Mouse (Mus musculus) kidney, postnatal 36 days (tissue): ENCODE data around the gene Arsg.
A peak's percentile ranks its signal among the peaks of the same experiment; 100 is the strongest.

Source experiments
- DNase-seq, 2 experiments: peaks; one replicate each; pipeline ENCODE4 v3.0.0; 2021 to 2022; ENCODE audit warnings: mixed read lengths in 2 of 2

Gene Arsg

DNA sequence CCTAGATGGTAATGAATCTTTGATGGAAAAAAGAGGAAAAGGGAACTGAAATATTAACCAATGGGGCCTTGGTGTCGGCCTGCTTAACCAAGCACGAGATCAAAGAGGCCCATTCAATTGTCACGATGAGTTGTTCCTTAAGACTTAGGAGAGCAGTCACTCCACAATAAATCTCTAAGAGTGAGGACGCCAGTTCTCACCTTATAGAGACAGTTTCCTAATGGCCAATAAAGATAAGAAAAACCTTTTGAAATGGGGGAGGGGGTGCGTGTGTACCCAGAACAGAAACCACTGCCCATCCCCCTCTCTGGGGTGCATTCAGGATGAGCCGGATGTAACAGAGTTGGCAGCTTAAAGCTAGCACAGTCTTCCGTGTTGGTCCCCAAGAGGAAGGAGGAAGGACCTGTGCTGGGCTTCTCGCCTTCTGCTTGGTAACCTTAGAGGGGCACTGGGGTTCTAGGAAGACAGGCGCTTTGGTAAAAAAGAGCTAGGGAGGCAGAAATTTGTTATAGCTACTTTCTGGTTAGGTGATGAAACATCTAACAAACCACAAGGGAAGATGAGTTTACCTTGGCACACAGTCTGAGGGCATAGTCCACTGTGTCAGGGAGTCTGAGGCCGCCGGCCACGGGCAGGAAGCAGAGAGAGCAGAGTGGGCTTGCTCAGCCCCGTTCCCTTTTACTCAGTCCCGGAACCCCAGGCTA lies 22.7 kb downstream of the Arsg start:
- peak; percentile 55 to 74 for DNase-seq

DNA sequence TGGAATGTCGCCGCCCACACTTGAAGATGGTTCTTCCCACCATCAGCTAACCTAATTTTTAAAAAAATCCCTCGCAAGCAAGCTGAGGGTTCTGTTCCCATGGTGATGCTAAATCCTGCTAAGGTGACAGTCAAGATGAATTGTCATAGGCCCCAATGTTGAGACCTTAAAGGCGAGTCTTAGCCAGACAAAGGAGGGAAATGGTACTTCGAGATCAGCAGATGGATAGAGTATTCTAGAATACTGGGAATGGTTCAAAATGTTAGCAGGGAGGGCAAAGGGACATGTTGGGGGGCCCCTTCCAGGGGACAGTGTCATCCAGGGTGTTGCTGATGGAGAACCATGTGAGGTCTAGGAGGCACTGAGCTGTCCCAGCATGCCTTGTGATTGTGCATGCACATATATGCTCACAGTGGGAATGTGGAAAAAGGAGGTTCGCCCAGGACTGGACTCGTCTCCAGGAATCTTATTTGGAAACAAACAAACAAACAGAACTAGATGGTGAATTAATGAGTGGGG lies 23.4 kb downstream of the Arsg start:
- DNase-seq: no peak

DNA sequence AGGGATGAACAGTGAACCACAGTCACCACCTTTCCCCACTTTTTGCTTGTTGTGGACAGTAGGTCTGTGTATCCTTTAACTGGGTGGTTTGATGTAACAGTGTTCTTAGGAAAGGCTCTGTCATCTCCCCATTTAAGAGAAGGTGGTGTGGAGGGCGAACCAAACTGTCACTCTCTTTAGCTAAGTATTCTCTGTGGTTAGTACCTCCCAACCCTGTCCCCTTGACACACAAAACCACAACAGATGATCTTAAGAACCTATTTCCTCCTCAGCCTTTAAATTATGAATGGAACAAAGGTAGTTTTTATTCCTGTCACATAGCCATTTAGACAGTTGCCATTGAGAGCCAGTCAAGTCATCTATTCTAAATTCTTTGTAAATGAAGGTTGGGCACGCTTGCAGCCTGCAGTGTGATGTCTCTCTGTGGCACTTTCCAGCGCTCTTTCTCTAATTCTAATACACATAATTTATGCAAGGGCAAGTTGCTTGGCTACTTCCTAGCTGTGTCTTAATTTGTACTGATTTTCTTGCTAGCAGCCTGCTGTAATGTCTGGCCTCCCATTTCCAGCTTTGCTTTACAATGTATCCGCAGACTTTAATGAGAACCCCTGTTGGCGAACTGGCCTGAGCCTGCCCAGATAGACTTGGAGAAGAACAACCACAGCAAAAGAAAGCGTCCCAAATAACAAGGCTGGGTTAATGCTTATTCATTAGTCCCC lies 24.0 kb downstream of the Arsg start:
- no peak for DNase-seq

DNA sequence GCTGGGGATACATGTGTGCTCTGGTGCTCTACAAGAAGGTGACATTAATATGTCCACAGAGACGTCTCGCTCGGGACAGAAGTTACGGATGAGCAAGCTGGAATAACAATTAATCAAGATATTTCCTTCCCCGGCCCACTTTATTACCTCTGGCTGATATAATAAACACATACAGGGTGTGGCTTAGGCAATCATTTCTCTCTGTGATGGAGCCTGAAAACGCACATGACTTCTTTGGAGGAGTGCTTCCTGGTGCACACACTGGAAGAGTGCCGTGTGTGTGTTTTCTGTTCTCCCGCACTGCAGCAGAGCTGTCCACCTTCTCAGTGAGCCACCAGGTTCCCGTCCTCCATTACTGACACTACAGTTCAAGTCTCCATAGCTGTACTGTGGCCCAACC lies 24.8 kb downstream of the Arsg start:
- DNase-seq: no peak

DNA sequence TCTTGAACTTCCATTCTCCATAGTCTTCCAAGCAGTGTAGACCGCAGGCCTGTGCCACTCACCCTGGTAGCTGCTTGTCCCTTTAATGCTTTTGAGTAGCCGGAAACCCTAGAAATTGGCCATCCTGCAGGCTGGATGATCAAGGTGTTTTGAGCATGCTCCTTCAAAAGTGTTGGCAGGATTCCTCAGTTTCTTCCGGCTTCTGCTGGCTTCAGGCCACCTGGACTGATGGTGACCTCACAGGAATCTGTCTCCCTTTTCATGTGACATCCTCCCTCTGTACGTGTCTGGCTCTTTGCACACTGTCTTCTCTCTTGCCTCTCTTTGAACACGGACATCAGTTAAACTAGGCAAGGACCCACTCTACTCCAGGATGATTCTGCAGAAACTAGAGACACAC lies 27.0 kb downstream of the Arsg start:
- DNase-seq: peak; percentile 75 to 78

DNA sequence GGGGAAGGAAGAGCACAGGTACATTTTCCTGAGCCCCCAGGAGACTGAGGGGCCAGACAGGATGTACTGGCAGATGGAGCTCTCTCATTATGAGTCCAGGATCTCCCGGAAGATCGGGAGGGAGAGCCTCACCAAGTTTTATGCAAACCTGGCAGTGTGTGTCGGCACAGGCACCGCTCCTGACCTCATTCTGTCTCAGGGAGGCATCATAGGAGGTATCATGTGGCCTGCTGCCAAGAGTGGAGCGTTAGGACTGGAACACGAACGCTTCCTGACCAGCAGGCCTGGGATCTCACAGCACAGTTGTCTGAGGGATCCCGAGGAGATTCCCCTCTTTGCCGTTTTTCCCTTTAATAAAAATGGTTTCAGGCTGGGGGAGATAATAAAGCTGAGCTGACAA lies 31.8 kb downstream of the Arsg start:
- DNase-seq: peak; percentile 71 to 85

DNA sequence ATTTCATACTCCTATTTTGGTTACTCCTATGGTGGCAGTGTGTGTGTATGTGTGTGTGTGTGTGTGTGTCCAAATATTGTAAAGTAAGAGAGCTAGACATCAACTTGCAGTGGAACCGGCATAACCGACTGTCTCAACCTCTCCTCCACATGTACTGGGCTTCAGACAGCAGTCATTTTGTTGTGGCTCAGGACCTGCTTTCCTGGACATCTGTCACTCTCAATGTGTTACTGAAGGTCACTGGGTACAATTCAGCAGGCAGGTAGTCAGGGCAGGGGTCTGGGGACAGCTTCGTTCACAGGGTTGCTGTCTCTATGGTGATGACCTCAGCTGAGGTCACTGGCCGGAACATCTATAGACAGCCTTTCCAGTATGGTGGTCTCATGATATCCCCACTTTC lies 32.6 kb downstream of the Arsg start:
- no peak for DNase-seq

DNA sequence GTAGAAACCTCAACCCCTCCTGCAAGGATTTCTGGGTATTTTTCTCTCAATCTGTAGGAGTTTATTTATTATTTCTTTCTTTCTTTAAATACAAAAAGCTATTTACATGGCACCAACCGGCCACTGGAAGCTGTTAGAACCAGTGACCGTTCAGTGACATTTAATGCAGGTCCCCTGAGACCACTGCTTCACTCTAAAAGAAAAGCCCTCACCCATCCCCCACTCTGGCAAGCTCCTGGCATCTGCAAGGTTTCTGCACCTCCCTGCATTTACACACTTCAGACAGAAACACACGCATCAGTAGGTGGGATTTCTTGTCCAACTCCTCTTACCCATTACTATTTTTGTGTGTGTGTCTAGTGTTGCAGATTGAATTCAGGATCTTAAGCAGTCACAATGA lies 33.9 kb downstream of the Arsg start:
- DNase-seq: no peak

DNA sequence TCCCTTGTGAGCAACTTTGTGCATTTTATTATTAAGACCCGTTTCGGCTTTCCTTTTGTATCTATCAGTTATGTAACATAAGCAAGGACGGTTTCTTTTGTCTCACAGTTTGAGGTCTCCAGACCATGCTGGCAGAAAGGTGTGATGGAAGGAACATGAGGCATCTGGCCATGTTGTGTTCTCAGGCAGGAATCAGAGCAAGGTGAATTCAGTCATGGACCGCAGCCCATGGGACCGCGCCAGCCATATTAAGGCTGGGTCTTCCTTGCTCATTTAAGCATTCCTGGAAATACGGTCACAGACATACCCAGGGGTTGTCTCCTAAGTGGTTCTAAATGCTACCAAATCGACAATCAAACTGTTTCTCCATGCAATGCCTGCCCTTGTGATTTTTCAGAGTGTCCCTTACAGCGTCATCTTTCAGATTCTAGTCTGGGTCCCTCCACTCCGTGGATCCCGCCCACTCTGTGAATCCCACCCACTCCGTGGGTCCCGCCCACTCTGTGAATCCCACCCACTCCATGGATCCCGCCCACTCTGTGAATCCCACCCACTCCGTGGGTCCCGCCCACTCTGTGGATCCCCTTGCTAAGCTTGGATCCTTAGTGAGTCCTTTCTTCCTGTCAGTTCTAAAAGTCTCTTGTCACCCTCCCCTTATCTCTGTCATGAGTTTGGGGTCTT lies 40.0 kb downstream of the Arsg start:
- DNase-seq: no peak

DNA sequence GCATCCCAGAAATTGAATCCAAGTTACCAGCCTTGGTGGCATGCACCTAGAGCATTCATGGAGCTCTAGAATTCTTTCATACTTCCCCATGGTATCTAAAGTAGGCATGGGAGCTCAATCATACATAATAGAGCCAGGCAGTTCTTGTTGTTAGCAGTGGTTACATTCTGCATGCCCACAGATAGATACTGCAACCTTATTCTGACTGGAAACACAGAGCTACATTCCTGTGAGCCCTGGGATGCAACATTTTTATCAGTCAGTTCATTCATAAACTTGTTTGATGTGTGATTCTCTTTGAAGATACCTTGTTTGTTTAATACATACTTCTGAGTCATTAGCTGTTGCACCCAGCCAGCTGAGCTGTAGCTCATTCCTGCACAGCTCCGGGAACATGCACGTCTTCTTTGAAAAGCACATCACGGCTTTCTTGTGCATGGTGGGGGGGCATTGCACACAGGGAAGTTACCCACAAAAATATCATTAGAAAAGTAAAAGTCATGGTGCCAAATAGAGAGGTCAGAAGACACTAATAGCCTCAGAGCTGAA lies 41.0 kb downstream of the Arsg start:
- DNase-seq: no peak

DNA sequence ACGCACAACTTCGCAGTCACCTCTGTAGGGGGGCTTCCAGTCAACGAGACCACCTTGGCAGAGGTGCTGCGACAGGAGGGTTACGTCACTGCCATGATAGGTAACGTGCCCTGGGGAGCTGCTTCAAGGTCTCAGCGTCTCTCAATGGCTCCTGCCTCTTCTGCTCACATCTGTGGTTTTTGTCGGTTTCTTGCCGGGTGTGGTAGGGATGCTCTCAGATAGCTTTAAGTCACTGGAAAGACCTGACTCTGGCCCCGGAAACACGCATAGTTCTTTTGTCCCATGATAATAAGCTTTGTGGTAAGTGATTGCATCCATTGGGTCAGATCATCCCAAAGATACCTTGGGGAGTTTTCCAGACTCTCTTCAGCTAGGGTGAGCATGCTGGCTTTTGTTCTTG lies 44.2 kb downstream of the Arsg start:
- DNase-seq: no peak

DNA sequence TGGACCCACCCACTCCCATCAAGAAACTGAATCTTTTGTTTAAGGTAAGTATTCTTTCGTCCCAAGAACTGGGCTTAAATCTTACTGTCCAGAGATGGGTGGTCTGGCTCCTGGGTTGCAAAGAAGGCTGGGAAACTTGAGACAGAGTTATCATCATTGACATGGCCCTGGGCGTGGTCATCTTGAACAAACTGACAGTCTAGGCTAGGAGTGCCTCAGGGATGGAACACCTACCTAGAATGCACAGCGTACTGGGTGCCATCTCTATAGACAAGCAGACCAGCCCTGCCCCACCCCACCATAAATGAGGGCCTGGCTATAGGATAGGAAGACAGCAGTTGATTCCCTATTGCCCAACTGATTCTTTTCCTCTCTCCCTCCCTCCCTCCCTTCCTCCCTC lies 44.6 kb downstream of the Arsg start:
- DNase-seq: no peak

DNA sequence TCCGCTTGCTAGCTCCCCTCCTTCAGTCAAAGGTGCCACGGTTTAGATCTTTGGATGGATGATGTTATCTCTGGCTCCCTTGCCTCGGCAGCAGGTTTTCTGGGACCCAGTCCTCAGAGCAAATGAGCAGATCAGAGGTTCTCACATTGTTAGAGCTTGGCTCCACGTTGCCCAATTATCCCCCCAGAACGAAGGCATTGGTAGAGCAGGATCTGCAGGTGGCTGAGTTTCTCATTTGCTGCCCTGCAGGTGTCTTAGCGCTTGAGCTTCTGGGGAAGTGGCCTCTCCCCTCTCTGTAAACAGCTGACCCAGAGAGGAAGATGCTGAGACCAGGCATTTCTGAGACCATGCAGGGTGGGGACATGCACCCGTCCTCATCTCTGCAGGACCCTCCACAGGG lies 47.8 kb downstream of the Arsg start:
- no peak for DNase-seq

DNA sequence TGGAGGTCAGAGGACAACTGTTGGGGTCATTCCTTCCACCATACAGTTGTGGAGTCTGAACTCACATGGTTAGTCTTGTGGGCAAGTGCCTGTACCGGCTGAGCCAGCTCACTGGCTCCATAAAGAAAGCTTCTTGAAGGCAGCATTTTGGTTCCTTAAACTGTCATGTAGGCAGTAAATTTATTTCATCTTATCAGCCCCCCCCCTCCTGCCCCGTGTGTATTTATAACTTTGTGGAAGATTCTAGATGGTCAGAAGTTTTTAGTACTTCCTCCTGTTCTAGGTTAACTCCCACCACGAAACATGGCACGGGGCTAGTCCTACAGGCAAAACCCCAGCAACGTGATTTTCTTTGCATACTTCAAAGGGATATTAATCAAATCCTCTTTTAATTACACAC lies 51.7 kb downstream of the Arsg start:
- no peak for DNase-seq

DNA sequence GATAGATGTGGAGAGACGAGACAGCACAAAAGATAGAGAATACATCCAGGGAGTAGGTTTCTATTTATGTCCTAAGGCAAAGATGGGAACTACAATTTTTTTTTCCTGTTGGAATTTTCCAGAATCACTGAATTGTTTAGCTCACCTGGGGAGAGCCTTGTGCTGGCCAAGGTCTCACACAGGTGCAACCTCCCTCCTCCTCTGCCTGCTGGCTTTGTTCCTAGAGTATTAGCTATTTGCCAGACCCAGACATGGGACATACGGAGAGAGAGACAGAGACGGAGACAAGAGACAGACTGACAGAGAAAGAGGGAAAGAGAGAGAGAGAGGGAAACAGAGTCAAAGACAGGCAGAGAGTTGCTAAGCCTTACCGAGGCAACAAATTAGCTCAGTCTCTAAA lies 52.4 kb downstream of the Arsg start:
- DNase-seq: no peak

DNA sequence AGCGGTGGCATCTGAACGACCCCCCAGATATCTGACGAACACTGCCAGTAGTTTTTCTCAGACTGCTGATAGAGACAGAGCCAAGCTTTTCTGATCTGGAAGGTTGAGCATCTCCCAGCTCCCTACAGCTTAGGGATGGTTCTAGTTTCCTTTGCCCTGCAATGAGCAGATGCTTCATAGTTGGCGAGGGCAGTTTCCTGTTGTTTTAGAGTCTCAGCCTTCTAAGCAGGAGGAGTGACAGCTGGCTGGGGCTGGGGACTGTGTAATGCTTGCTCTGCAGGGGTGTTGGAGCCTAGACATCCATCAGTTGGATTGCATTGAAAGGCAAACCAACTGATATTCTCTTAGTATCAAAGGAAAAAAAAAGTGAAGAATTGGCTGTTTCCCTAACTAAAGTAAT lies 56.9 kb downstream of the Arsg start:
- no peak for DNase-seq

DNA sequence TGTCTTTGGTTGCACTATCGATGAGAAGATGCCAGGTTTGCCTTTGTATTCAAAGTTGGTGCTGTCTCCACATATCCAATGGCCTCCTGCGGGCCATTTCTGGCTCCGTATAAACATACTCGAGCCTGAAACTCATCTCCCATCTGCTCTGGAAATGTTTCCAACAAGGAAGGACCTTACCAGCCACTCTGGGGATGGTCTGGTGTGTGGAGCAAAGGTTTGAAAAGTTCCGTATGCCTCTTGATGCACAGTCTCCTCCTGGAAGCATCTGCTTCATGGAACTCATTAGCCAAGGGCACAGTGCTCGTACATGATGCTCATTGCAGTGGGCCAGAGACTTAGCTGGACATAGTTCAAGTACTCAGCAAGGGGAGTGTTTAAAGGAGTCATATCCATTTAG lies 62.8 kb downstream of the Arsg start:
- no peak for DNase-seq

DNA sequence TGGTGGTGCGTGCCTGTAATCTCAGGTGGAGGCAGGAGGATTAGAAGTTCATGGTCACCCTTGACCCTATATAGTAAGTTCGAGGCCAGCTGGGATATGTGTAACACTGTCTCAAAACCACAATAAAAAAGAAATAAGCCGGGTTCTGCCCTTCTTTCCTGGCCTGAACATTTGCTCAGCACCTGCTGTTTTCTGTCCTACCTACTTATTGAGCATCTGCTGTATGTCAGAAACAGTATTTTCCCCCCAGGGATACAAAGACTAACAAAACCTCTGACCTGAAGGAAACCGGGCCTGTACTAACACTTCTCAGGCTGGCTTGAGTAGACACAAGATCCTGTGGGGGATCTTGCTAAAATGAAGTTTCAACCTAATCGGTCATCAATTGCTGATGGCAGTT lies 63.8 kb downstream of the Arsg start:
- no peak for DNase-seq

DNA sequence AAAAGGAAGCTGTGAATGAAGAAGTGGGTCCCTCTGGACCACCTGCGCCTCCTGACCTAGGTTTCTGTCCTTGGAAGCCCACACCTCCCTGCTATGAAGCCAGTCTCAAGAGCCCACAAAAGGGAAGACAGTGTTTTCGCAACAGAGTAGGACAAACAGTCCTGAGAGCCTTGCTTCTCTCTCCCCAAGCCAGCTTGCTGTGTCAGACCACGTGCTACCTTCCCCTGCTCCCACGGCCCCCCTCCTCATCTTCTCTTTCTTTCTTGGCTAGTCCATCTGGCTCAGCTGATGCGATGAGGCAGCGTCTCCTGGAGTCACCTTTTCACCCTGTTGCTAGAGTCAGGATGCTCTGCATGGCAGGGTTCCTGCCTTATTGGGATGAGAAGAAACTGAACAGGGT lies 66.1 kb downstream of the Arsg start:
- no peak for DNase-seq

DNA sequence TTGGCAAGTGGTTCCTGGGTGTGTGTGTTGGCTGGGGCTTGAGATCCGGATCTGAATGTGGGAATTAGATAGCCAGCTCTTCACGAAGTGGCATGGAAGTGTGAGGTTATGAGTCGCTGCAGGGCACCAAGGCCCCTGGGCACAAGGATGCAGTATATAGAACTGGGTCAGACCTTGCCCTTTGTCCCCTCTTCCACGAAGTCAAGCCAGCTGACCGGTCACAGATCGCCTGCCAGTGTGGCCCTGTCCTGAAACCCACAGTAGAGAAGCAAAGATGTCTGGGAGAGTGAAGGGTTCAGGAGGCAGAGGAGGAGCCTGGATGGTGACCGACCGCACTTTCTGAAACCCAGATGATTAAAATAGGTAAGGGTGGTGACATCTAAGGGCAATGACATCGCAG lies 70.3 kb downstream of the Arsg start:
- DNase-seq: peak; percentile 60 to 64

DNA sequence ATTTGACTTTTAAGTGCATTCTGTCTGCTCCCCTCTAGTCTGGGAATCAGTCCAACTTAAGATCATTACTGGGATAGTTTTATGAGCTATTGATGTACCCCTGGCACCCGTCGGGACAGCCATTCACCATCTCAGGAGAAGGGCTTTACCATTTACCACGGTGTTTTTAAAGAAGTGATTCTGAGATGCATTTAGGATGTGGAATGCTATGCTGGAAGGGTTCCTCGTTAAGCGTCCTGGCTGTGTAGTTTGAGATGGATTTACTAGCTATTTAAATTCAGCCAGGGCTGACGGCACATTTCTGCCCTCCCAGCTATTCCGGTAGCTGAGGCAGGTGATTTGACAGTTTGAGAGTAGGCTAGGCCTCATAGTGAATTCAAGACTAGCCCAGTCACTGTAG lies 71.3 kb downstream of the Arsg start:
- DNase-seq: no peak

DNA sequence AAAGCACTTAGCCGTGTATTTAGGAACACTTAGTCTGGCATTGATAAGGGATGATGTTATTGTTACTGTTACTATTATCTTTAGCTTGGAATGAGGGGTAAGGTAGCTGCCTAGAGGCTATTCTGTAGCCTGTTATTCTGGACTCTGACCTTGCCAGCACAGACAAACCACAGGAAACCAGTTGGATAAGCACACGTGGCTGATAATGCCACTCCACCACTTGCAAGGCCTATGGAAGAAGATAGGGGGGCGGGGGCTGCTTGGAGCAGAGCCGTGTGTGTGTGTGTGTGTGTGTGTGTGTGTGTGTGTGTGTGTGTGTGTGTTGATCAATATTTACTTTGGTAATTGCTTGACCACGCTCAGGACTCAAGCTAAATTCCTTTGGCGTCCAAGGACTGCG lies 72.1 kb downstream of the Arsg start:
- no peak for DNase-seq

DNA sequence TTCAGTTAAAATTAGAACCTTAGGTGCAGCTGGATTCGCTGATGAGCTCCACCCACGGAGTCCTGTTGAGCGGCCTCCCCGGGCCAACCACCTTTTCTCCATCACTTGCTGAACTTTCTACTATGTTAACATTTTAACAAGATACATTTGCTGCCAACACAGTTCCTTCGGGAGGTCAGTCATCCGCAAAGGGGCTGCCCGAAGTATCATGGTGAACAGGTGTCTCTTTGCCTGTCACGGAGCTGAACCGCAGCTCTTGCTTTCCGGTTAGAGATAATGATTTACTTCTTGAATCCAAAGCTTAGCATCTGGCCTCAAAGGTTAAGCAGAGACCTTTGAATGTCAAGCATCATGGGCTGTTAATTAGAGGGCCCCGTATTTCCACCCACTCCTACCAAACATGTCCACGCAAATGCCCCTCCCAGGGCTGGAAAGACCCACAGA lies 72.5 kb downstream of the Arsg start:
- DNase-seq: peak; percentile 74 to 91
